Mouse (Mus musculus) CH12.LX (cell line): ENCODE measurements around the gene Gdpd1. TPM values are rescaled to one million over a fixed set of nuclear protein-coding genes. Genes with fewer than 3 reads are reported as not detected.
A peak's percentile ranks its signal among the peaks of the same experiment; 100 is the strongest.

Experiments
- DNase-seq: peaks from one replicate; pipeline ENCODE4 v3.0.0-alpha.2; 2013; ENCODE audit errors: extremely low read depth
- H3K27ac ChIP-seq: 2 replicates; pipeline ENCODE4 v1.5.1; 2012; ENCODE audit warnings: low read depth, mild to moderate bottlenecking, control low read depth, moderate library complexity; ENCODE audit not compliant: insufficient read depth
- H3K27me3 ChIP-seq: replicated peaks from 2 replicates; pipeline ENCODE3; 2012; ENCODE audit warnings: inconsistent platforms
- H3K36me3 ChIP-seq, 2 experiments: replicated peaks in 1 of 2; 2 replicates each; pipeline versions ENCODE3 to v1.6.1; 2012; ENCODE audit warnings: inconsistent platforms in 1 of 2, low read length in 1 of 2, mild to moderate bottlenecking in 1 of 2, mixed read lengths in 1 of 2, moderate library complexity in 1 of 2; ENCODE audit not compliant: control insufficient read depth in 1 of 2, insufficient read depth in 1 of 2
- H3K4me1 ChIP-seq, 2 experiments: 2 replicates each; pipeline ENCODE4 v1.6.1; 2012; ENCODE audit warnings: inconsistent platforms in 1 of 2, moderate library complexity in 1 of 2; ENCODE audit not compliant: insufficient read depth in 2 of 2, control insufficient read depth in 1 of 2
- H3K4me2 ChIP-seq: 2 replicates; pipeline ENCODE4 v1.6.1; 2012; ENCODE audit warnings: low read depth, mild to moderate bottlenecking, control low read depth; ENCODE audit not compliant: poor library complexity, insufficient read depth, severe bottlenecking
- H3K4me3 ChIP-seq, 3 experiments: fragments of 150-350 bp in 1 of 3; sonication (generic) in 1 of 3; replicated peaks in 1 of 3; 2 replicates each; pipeline versions ENCODE3 to v1.5.1; 2011 to 2012; ENCODE audit warnings: low read depth in 2 of 3, low read length in 2 of 3, mild to moderate bottlenecking in 2 of 3, moderate library complexity in 2 of 3, control low read depth in 1 of 3, improper control_type of control experiment in 1 of 3, inconsistent platforms in 1 of 3, mixed read lengths in 1 of 3; ENCODE audit not compliant: poor library complexity in 1 of 3
- H3K79me2 ChIP-seq: replicated peaks from 2 replicates; pipeline ENCODE4 v1.6.1; 2012; ENCODE audit warnings: mild to moderate bottlenecking, moderate library complexity; ENCODE audit not compliant: control insufficient read depth, poor library complexity, insufficient read depth, severe bottlenecking; ENCODE audit errors: extremely low read depth
- H3K9ac ChIP-seq: 2 replicates; pipeline ENCODE4 v1.6.1; 2012; ENCODE audit warnings: low read depth, mild to moderate bottlenecking, control low read depth, moderate library complexity; ENCODE audit not compliant: insufficient read depth
- H3K9me3 ChIP-seq: replicated peaks from 2 replicates; pipeline ENCODE3; 2012; ENCODE audit warnings: low read length, inconsistent platforms, mixed read lengths
- BHLHE40 ChIP-seq: IDR thresholded peaks from 2 replicates; pipeline ENCODE4 v1.6.1; 2011; ENCODE audit warnings: mild to moderate bottlenecking, low read depth, low read length, improper control_type of control experiment
- CHD1 ChIP-seq: IDR thresholded peaks from 2 replicates; pipeline ENCODE4 v1.6.1; 2012; ENCODE audit warnings: low read depth, low read length, improper control_type of control experiment, inconsistent platforms
- CTCF ChIP-seq, 2 experiments: IDR thresholded peaks in 1 of 2; conservative IDR thresholded peaks in 1 of 2; 2 replicates each; pipeline ENCODE4 v1.5.1; 2011 to 2012; ENCODE audit warnings: low read depth in 2 of 2, low read length in 2 of 2, improper control_type of control experiment in 1 of 2, inconsistent platforms in 1 of 2, mild to moderate bottlenecking in 1 of 2, moderate library complexity in 1 of 2
- ELF1 ChIP-seq: IDR thresholded peaks from 2 replicates; pipeline ENCODE4 v1.6.1; 2014; ENCODE audit warnings: low read depth, mild to moderate bottlenecking, inconsistent platforms, low read length, improper control_type of control experiment
- EP300 ChIP-seq: IDR thresholded peaks from 2 replicates; pipeline ENCODE4 v1.6.1; 2011; ENCODE audit warnings: low read length, improper control_type of control experiment
- GABPA ChIP-seq: IDR thresholded peaks from 2 replicates; pipeline ENCODE4 v1.6.1; 2012; ENCODE audit warnings: low read depth, low read length, improper control_type of control experiment, inconsistent platforms; ENCODE audit not compliant: insufficient replicate concordance
- HCFC1 ChIP-seq: IDR thresholded peaks from 2 replicates; pipeline ENCODE4 v1.6.1; 2012; ENCODE audit warnings: low read depth, mild to moderate bottlenecking, inconsistent platforms, low read length, improper control_type of control experiment
- IRF4 ChIP-seq: IDR thresholded peaks from 2 replicates; pipeline ENCODE4 v1.6.1; 2014; ENCODE audit warnings: low read depth, mild to moderate bottlenecking, inconsistent platforms, low read length, improper control_type of control experiment
- JUND ChIP-seq: conservative IDR thresholded peaks from 2 replicates; pipeline ENCODE4 v1.6.1; 2011; ENCODE audit warnings: low read depth, low read length, improper control_type of control experiment
- KAT2A ChIP-seq: IDR thresholded peaks from 2 replicates; pipeline ENCODE4 v1.6.1; 2012; ENCODE audit warnings: low read length, improper control_type of control experiment, inconsistent platforms; ENCODE audit not compliant: insufficient replicate concordance
- MAFK ChIP-seq: IDR thresholded peaks from 2 replicates; pipeline ENCODE4 v1.6.1; 2011; ENCODE audit warnings: low read length, improper control_type of control experiment; ENCODE audit not compliant: insufficient replicate concordance
- MAX ChIP-seq: IDR thresholded peaks from 2 replicates; pipeline ENCODE4 v1.6.1; 2011; ENCODE audit warnings: low read length, improper control_type of control experiment
- MAZ ChIP-seq: IDR thresholded peaks from 2 replicates; pipeline ENCODE4 v1.6.1; 2012; ENCODE audit warnings: low read depth, mild to moderate bottlenecking, inconsistent platforms, low read length, improper control_type of control experiment, moderate library complexity
- MEF2A ChIP-seq: IDR thresholded peaks from 2 replicates; pipeline ENCODE4 v1.6.1; 2014; ENCODE audit warnings: low read depth, mild to moderate bottlenecking, inconsistent platforms, low read length, improper control_type of control experiment, borderline replicate concordance
- MXI1 ChIP-seq: IDR thresholded peaks from 2 replicates; pipeline ENCODE4 v1.6.1; 2011; ENCODE audit warnings: mild to moderate bottlenecking, low read depth, low read length, improper control_type of control experiment
- MYC ChIP-seq: IDR thresholded peaks from 2 replicates; pipeline ENCODE4 v1.6.1; 2011; ENCODE audit warnings: low read depth, mild to moderate bottlenecking, improper control_type of control experiment, low read length
- NELFE ChIP-seq: IDR thresholded peaks from 2 replicates; pipeline ENCODE4 v1.6.1; 2011; ENCODE audit warnings: low read depth, low read length, improper control_type of control experiment
- PAX5 ChIP-seq: IDR thresholded peaks from 2 replicates; pipeline ENCODE4 v1.6.1; 2012; ENCODE audit warnings: low read length, inconsistent platforms, mixed read lengths
- POLR2A ChIP-seq: IDR thresholded peaks from 2 replicates; pipeline ENCODE4 v1.6.1; 2011; ENCODE audit warnings: low read depth, mild to moderate bottlenecking, improper control_type of control experiment, low read length
- RAD21 ChIP-seq: IDR thresholded peaks from 2 replicates; pipeline ENCODE4 v1.6.1; 2011; ENCODE audit warnings: low read depth, mild to moderate bottlenecking, low read length, improper control_type of control experiment, moderate library complexity
- RCOR1 ChIP-seq: conservative IDR thresholded peaks from 2 replicates; pipeline ENCODE4 v1.6.1; 2012; ENCODE audit warnings: low read depth, mild to moderate bottlenecking, inconsistent platforms, low read length, improper control_type of control experiment
- SIN3A ChIP-seq: IDR thresholded peaks from 2 replicates; pipeline ENCODE4 v1.6.1; 2012; ENCODE audit warnings: low read length, improper control_type of control experiment, inconsistent platforms
- SMC3 ChIP-seq: IDR thresholded peaks from 2 replicates; pipeline ENCODE4 v1.6.1; 2011; ENCODE audit warnings: low read depth, low read length, improper control_type of control experiment
- TBP ChIP-seq: conservative IDR thresholded peaks from 2 replicates; pipeline ENCODE4 v1.6.1; 2011; ENCODE audit warnings: low read depth, low read length, improper control_type of control experiment
- TCF12 ChIP-seq: IDR thresholded peaks from 2 replicates; pipeline ENCODE4 v1.6.1; 2014; ENCODE audit warnings: low read depth, mild to moderate bottlenecking, inconsistent platforms, low read length, improper control_type of control experiment
- UBTF ChIP-seq: IDR thresholded peaks from 2 replicates; pipeline ENCODE4 v1.6.1; 2012; ENCODE audit warnings: low read depth, mild to moderate bottlenecking, inconsistent platforms, low read length, improper control_type of control experiment, moderate library complexity
- USF1 ChIP-seq: IDR thresholded peaks from 2 replicates; pipeline ENCODE4 v1.6.1; 2014; ENCODE audit warnings: low read depth, mild to moderate bottlenecking, inconsistent platforms, low read length, improper control_type of control experiment
- USF2 ChIP-seq: conservative IDR thresholded peaks from 2 replicates; pipeline ENCODE4 v1.6.1; 2011; ENCODE audit warnings: low read depth, low read length, improper control_type of control experiment
- ZC3H11A ChIP-seq: IDR thresholded peaks from 2 replicates; pipeline ENCODE4 v1.6.1; 2012; ENCODE audit warnings: low read depth, mild to moderate bottlenecking, inconsistent platforms, low read length, improper control_type of control experiment
- ZKSCAN1 ChIP-seq: IDR thresholded peaks from 2 replicates; pipeline ENCODE4 v1.6.1; 2012; ENCODE audit warnings: low read depth, inconsistent platforms, low read length, improper control_type of control experiment, borderline replicate concordance
- ZMIZ1 ChIP-seq: IDR thresholded peaks from 2 replicates; pipeline ENCODE4 v1.6.1; 2012; ENCODE audit warnings: low read depth, mild to moderate bottlenecking, inconsistent platforms, low read length, improper control_type of control experiment
- ZNF384 ChIP-seq: IDR thresholded peaks from 2 replicates; pipeline ENCODE4 v1.6.1; 2012; ENCODE audit warnings: low read depth, low read length, improper control_type of control experiment, inconsistent platforms
- dilution Hi-C: fragments of 300-500 bp; cut with MboI; formaldehyde crosslinking; loops from 2 replicates; pipeline ENCODE4 v1.14.3; 2020; ENCODE audit warnings: low sequenced_read_pairs; ENCODE audit not compliant: extremely low pct_unique_long_range_greater_than_20kb, extremely low pct_ligation_motif_present
- in situ Hi-C: fragments of 300-500 bp; cut with MboI; formaldehyde crosslinking; loops from 3 replicates; pipeline ENCODE4 v1.14.3; 2019; ENCODE audit warnings: low sequenced_read_pairs, low pct_ligation_motif_present, low pct_unique_long_range_greater_than_20kb, mixed read lengths
- polyA plus RNA-seq: library from polyadenylated mRNA; unstranded; fragments of >175 nt; gene quantifications from 2 replicates; pipeline ENCODE4 v1.2.1, GENCODE M21; 2012; ENCODE audit warnings: low read depth; ENCODE audit not compliant: insufficient read length
- total RNA-seq, 2 experiments: library from RNA; depleted of rRNA; stranded (reverse); fragments of 300-350 nt in 1 of 2; fragments of >200 nt in 1 of 2; gene quantifications; 2 replicates each; pipeline ENCODE4 v1.2.3; 2012 to 2014

The Gdpd1 gene
- total and polyA plus RNA-seq, 3 experiments, result 2.3 to 3.9 (median 2.7) TPM

DNA sequence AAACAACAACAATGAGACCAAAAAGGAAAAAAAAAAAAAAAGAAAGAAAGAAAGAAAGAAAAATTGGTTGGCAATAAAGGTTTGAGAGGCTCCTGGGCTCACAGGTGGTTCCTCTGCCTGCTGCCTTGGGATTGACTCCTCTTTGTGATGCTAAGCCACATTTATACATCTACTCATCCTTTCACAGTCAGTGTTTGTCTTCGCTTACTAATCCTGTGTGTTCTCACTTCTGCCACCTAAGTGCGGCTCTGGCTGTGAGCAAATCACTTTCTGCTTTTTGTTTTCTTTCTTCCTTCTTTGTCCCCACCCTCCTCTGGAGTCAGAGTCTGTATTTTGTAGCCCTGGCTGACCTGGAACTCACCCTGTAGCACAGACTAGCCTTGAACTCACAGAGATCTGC is 77.6 kb downstream of the Gdpd1 start:
- dilution Hi-C loops (no loop called here), in situ Hi-C loops (no loop called here)
- DNase-seq, result peak; percentile 17
- H3K4me1 ChIP-seq, result peaks cover 0 to 34% of the 10 kb centered on the region in 2 experiments; a peak in 2 of 4 replicates
- no peak overlapping the region for H3K9ac ChIP-seq
- no peaks in the 10 kb centered on the region for H3K79me2 ChIP-seq
- no peak overlapping the region for H3K4me3 ChIP-seq
- TF ChIP-seq UBTF, result no peak
- TF ChIP-seq MYC, result no peak
- TF ChIP-seq KAT2A, result no peak
- TF ChIP-seq ZNF384, result no peak
- no peak for TF ChIP-seq MAZ
- TF ChIP-seq MAFK, result no peak
- TF ChIP-seq IRF4, result no peak
- TF ChIP-seq PAX5, result no peak
- TF ChIP-seq HCFC1, result no peak
- TF ChIP-seq ZKSCAN1, result no peak
- no peak for TF ChIP-seq USF2
- TF ChIP-seq MAX, result no peak
- no peak for TF ChIP-seq EP300
- TF ChIP-seq GABPA, result no peak
- TF ChIP-seq JUND, result no peak
- TF ChIP-seq ZC3H11A, result no peak
- no peak for TF ChIP-seq POLR2A
- no peaks in the 10 kb centered on the region for H3K9me3 ChIP-seq
- H3K4me2 ChIP-seq, result no peak overlapping the region
- no peaks in the 10 kb centered on the region for H3K36me3 ChIP-seq
- no peak overlapping the region for H3K27ac ChIP-seq
- H3K27me3 ChIP-seq, result peaks cover 16% of the 10 kb centered on the region

DNA sequence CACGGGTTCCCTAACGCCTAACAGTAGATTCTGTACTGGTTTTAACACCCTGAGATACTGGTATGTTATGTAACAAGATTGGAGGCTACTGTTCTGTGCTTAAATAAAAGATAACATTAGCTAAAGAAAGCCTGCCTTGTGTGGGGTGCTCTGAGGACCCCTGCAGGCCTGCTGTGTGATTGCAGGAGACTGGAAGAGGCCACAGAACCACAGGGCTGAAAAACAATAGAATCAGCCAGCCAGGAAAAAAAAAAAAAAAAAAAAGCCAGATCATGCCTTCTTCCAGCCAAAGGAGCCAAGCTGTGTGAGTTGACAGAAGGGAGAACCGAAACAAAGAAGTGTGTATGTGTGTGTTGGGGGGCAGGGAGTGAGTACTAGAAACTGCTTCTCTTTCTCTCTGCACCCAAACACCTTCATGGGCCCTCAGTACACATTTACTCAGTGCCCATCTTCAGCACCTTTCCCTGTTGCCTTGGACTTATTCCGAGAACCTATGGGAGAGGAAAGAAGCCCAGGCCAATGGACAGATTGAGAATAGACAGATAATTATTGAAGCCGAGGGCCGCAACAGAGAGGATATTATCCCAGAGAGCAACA is 78.1 kb downstream of the Gdpd1 start:
- peak; percentile 86 to 96 for TF ChIP-seq CTCF (conservative IDR thresholded peaks at IDR 0.05 in 1 of 2, IDR thresholded peaks at IDR 0.05 in 1 of 2; ENCODE audit: low read depth in 2 of 2, low read length in 2 of 2)
- TF ChIP-seq ZC3H11A, result peak; percentile 55; the same call in 1 of the 2 replicates
- TF ChIP-seq ZMIZ1, result no peak
- TF ChIP-seq EP300, result no peak
- TF ChIP-seq POLR2A, result no peak
- TF ChIP-seq RAD21, result peak; percentile 92
- TF ChIP-seq ELF1, result peak; percentile 5; the same call in 1 of the 2 replicates
- peak; percentile 57; the same call in 1 of the 2 replicates for TF ChIP-seq IRF4
- TF ChIP-seq CHD1, result no peak
- no peak for TF ChIP-seq TCF12
- peak; percentile 45; the same call in 1 of the 2 replicates for TF ChIP-seq MXI1
- peak; percentile 65 for TF ChIP-seq MAZ
- TF ChIP-seq TBP, result no peak
- peak; percentile 90 for TF ChIP-seq SMC3
- TF ChIP-seq SIN3A, result no peak; the same call in 1 of the 2 replicates
- TF ChIP-seq BHLHE40, result no peak
- TF ChIP-seq USF1, result no peak
- no peak; the same call in 1 of the 2 replicates for TF ChIP-seq HCFC1
- TF ChIP-seq JUND, result no peak
- TF ChIP-seq ZNF384, result peak; percentile 96
- TF ChIP-seq NELFE, result peak; percentile 52; the same call in 1 of the 2 replicates
- no peak for TF ChIP-seq PAX5
- TF ChIP-seq MEF2A, result no peak
- TF ChIP-seq RCOR1, result no peak
- no peak for TF ChIP-seq MAX
- TF ChIP-seq USF2, result no peak
- no peak overlapping the region for H3K27ac ChIP-seq
- no peak overlapping the region for H3K4me3 ChIP-seq
- peak; percentile 70 for DNase-seq
- H3K4me2 ChIP-seq, result no peak overlapping the region
- H3K4me1 ChIP-seq, result peaks cover 0 to 34% of the 10 kb centered on the region in 2 experiments; a peak in 2 of 4 replicates
- no peaks in the 10 kb centered on the region for H3K79me2 ChIP-seq
- no peaks in the 10 kb centered on the region for H3K36me3 ChIP-seq
- H3K9ac ChIP-seq, result no peak overlapping the region
- H3K9me3 ChIP-seq, result no peaks in the 10 kb centered on the region
- dilution Hi-C loops, result no loop called here
- in situ Hi-C loops, result no loop called here
- peaks cover 17% of the 10 kb centered on the region for H3K27me3 ChIP-seq
